Mouse (Mus musculus) adipocyte (in vitro differentiated cells): ENCODE data around the gene Usp9y.

Experiments
- DNase-seq: peaks from one replicate; pipeline ENCODE4 v3.0.0-alpha.2; 2016; ENCODE audit warnings: low spot score

Usp9y gene

DNA sequence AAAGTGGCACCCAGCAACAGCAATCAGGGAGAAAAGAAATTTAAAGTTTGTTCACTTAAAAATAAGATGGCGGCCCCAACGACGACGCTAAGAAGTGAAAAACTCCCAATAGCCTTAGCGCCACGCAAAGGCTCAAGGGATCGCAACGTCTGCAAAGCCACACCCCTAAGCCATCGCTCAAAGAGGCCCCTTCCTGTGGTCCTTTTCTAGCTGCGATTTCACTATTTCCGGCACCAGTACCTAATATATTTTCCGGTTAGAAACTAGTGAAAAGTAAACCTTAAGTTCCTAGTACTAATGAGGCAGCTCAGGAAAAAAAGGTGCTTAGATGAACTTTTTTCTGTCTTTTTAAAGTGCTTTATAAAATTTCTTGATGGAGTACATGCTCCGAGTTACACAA, at the start of gene Usp9y:
Gene Usp9y (minus strand): TSS at position 101 of the 400 bp plus-strand sequence.
- no peak for DNase-seq

DNA sequence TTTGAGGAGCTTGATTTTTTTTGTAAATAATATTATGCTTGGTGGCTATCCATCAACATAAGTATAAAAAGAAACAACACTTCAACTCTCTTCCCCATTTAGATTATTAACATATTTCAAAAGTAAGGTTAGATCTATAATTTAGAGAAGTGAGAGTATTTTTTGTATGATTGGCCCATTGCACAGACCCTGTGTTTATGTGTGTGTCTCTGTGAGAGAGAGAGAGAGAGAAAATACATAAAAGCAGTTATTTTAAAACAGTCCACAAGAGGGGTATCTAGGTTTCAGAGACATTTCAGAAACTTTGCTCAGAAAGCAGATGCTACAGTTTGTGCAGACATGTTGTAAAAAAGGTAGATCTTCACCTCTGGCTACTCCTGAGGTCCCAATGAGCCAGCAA, 165.9 kb downstream of the Usp9y start:
- DNase-seq, result no peak

DNA sequence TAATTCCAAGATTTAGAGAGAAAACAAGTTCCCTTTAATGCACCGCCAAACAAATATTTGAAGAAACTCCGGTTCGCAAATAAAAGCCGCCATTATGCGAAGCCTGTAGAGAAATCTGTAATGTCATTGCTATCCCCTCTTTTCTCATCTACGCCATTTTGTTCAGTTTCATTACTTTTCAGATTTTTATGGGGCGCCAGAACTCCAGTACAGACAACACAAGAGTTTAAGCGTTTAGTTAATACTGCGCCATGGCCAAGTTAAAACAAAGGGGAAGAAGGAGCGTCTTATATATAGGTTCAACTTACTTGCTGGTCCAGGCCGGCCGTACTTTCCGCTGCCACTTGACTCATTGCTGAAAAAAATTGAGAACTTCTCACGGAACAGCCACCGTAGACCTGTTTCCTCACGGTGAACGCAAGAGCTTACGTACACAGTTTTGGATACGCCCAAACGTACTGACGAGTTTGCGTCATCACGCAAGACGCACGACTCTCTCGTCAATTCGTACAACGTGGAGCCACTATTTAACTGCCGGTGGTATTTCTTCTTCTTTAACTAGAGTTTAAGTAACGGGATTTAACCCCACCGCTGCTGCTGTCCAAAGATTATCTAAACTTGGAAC, 173.3 kb downstream of the Usp9y start, which contains the start of gene Ddx3y:
Gene Ddx3y (minus strand): TSS at position 459 of the 625 bp plus-strand sequence.
- no peak for DNase-seq

DNA sequence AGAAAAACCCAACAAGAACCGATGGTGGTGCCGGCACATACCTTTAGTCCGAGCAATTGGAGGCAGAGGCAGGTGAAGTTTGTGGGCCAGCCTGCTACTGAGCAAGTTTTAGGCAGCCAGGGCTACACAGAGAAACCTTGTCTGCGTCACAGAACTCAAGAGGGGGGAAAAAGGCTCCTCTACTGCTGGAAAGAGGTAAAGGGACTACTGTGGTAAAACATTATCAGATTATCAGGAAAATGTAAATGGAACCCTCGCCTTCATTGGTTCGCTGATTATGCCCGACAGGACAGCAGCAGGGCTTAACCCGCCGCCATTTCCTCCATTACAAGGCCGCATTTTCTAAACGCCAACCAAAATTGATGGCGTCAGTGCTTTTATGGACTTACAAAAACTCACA, 173.8 kb downstream of the Usp9y start:
- no peak for DNase-seq
